Mouse (Mus musculus): ENCODE measurements around the gene Zbtb11.
"Not testable (repeated sequence)": the region's sequence is repeated elsewhere in the genome, so short reads cannot be mapped to it uniquely, and the experiment has no call there.

The Zbtb11 gene

GRCm38 (mm10) chr16:55973431-55974255, at the start of gene Zbtb11:
Gene Zbtb11 (plus strand): TSS chr16:55973883.
- DNase-seq (ENCODE audit: low spot score), result peak; percentile 99

- DNase-seq (ENCODE audit: low spot score), result no peak
These were observed 49.7 kb upstream of the Zbtb11 start for GRCm38 (mm10) chr16:55924010-55924409.

- DNase-seq (ENCODE audit: low spot score), result peak; percentile 16
These were observed 39.9 kb upstream of the Zbtb11 start for GRCm38 (mm10) chr16:55933681-55934343.

GRCm38 (mm10) chr16:55934453-55935037, 39.1 kb upstream of the Zbtb11 start, which contains the start of gene Cep97:
Gene Cep97 (minus strand): TSS chr16:55934855.
- DNase-seq (ENCODE audit: low spot score), result peak; percentile 70

- no peak for DNase-seq (ENCODE audit: low spot score)
These were observed 34.9 kb upstream of the Zbtb11 start for GRCm38 (mm10) chr16:55938761-55939160.

GRCm38 (mm10) chr16:55939703-55940102, 34.0 kb upstream of the Zbtb11 start:
- no peak for DNase-seq (ENCODE audit: low spot score)

- no peak for DNase-seq (ENCODE audit: low spot score)
These were observed 32.9 kb upstream of the Zbtb11 start for GRCm38 (mm10) chr16:55940781-55941180.

GRCm38 (mm10) chr16:55947266-55947665, 26.4 kb upstream of the Zbtb11 start:
- no peak for DNase-seq (ENCODE audit: low spot score)

GRCm38 (mm10) chr16:55947876-55948410, 25.7 kb upstream of the Zbtb11 start:
- DNase-seq (ENCODE audit: low spot score), result not testable (repeated sequence)

GRCm38 (mm10) chr16:55948963-55949362, 24.7 kb upstream of the Zbtb11 start:
- DNase-seq (ENCODE audit: low spot score), result no peak

GRCm38 (mm10) chr16:55950462-55950861, 23.2 kb upstream of the Zbtb11 start:
- no peak for DNase-seq (ENCODE audit: low spot score)

GRCm38 (mm10) chr16:55950946-55951678, 22.6 kb upstream of the Zbtb11 start:
- DNase-seq (ENCODE audit: low spot score), result peak; percentile 87

- no peak for DNase-seq (ENCODE audit: low spot score)
These were observed 21.9 kb upstream of the Zbtb11 start for GRCm38 (mm10) chr16:55951679-55952327.

- no peak for DNase-seq (ENCODE audit: low spot score)
These were observed 20.9 kb upstream of the Zbtb11 start for GRCm38 (mm10) chr16:55952771-55953170.

- not testable (repeated sequence) for DNase-seq (ENCODE audit: low spot score)
These were observed 19.5 kb upstream of the Zbtb11 start for GRCm38 (mm10) chr16:55954196-55954595.

GRCm38 (mm10) chr16:55963068-55963467, 10.6 kb upstream of the Zbtb11 start:
- DNase-seq (ENCODE audit: low spot score), result not testable (repeated sequence)

- DNase-seq (ENCODE audit: low spot score), result no peak
These were observed 9.3 kb upstream of the Zbtb11 start for GRCm38 (mm10) chr16:55964126-55964949.

- DNase-seq (ENCODE audit: low spot score), result peak; percentile 97
These were observed 7.3 kb upstream of the Zbtb11 start, which contains the start of gene Rpl24 for GRCm38 (mm10) chr16:55966212-55966871. Gene Rpl24 (plus strand): TSS chr16:55966275.

- no peak for DNase-seq (ENCODE audit: low spot score)
These were observed 6.5 kb upstream of the Zbtb11 start for GRCm38 (mm10) chr16:55967221-55967620.

- DNase-seq (ENCODE audit: low spot score), result no peak
These were observed 4.5 kb upstream of the Zbtb11 start for GRCm38 (mm10) chr16:55969147-55969546.

All from ovary, postnatal 14 days (tissue).